Mouse (Mus musculus) CH12.LX (cell line): ENCODE measurements around the gene Ccdc162. TPM values are rescaled to one million over a fixed set of nuclear protein-coding genes. Genes with fewer than 3 reads are reported as not detected.

Experiments
- DNase-seq: peaks from one replicate; pipeline ENCODE4 v3.0.0-alpha.2; 2013; ENCODE audit errors: extremely low read depth
- H3K27ac ChIP-seq: 2 replicates; pipeline ENCODE4 v1.5.1; 2012; ENCODE audit warnings: low read depth, mild to moderate bottlenecking, control low read depth, moderate library complexity; ENCODE audit not compliant: insufficient read depth
- H3K27me3 ChIP-seq: replicated peaks from 2 replicates; pipeline ENCODE3; 2012; ENCODE audit warnings: inconsistent platforms
- H3K36me3 ChIP-seq, 2 experiments: replicated peaks in 1 of 2; 2 replicates each; pipeline versions ENCODE3 to v1.6.1; 2012; ENCODE audit warnings: inconsistent platforms in 1 of 2, low read length in 1 of 2, mild to moderate bottlenecking in 1 of 2, mixed read lengths in 1 of 2, moderate library complexity in 1 of 2; ENCODE audit not compliant: control insufficient read depth in 1 of 2, insufficient read depth in 1 of 2
- H3K4me1 ChIP-seq, 2 experiments: 2 replicates each; pipeline ENCODE4 v1.6.1; 2012; ENCODE audit warnings: inconsistent platforms in 1 of 2, moderate library complexity in 1 of 2; ENCODE audit not compliant: insufficient read depth in 2 of 2, control insufficient read depth in 1 of 2
- H3K4me2 ChIP-seq: 2 replicates; pipeline ENCODE4 v1.6.1; 2012; ENCODE audit warnings: low read depth, mild to moderate bottlenecking, control low read depth; ENCODE audit not compliant: poor library complexity, insufficient read depth, severe bottlenecking
- H3K4me3 ChIP-seq, 3 experiments: fragments of 150-350 bp in 1 of 3; sonication (generic) in 1 of 3; replicated peaks in 1 of 3; 2 replicates each; pipeline versions ENCODE3 to v1.5.1; 2011 to 2012; ENCODE audit warnings: low read depth in 2 of 3, low read length in 2 of 3, mild to moderate bottlenecking in 2 of 3, moderate library complexity in 2 of 3, control low read depth in 1 of 3, improper control_type of control experiment in 1 of 3, inconsistent platforms in 1 of 3, mixed read lengths in 1 of 3; ENCODE audit not compliant: poor library complexity in 1 of 3
- H3K79me2 ChIP-seq: replicated peaks from 2 replicates; pipeline ENCODE4 v1.6.1; 2012; ENCODE audit warnings: mild to moderate bottlenecking, moderate library complexity; ENCODE audit not compliant: control insufficient read depth, poor library complexity, insufficient read depth, severe bottlenecking; ENCODE audit errors: extremely low read depth
- H3K9ac ChIP-seq: 2 replicates; pipeline ENCODE4 v1.6.1; 2012; ENCODE audit warnings: low read depth, mild to moderate bottlenecking, control low read depth, moderate library complexity; ENCODE audit not compliant: insufficient read depth
- H3K9me3 ChIP-seq: replicated peaks from 2 replicates; pipeline ENCODE3; 2012; ENCODE audit warnings: low read length, inconsistent platforms, mixed read lengths
- BHLHE40 ChIP-seq: IDR thresholded peaks from 2 replicates; pipeline ENCODE4 v1.6.1; 2011; ENCODE audit warnings: mild to moderate bottlenecking, low read depth, low read length, improper control_type of control experiment
- CHD2 ChIP-seq: IDR thresholded peaks from 2 replicates; pipeline ENCODE4 v1.6.1; 2011; ENCODE audit warnings: low read length, improper control_type of control experiment
- CTCF ChIP-seq, 2 experiments: IDR thresholded peaks in 1 of 2; conservative IDR thresholded peaks in 1 of 2; 2 replicates each; pipeline ENCODE4 v1.5.1; 2011 to 2012; ENCODE audit warnings: low read depth in 2 of 2, low read length in 2 of 2, improper control_type of control experiment in 1 of 2, inconsistent platforms in 1 of 2, mild to moderate bottlenecking in 1 of 2, moderate library complexity in 1 of 2
- E2F4 ChIP-seq: IDR thresholded peaks from 2 replicates; pipeline ENCODE4 v1.6.1; 2011; ENCODE audit warnings: low read depth, low read length, improper control_type of control experiment; ENCODE audit not compliant: insufficient replicate concordance
- ELF1 ChIP-seq: IDR thresholded peaks from 2 replicates; pipeline ENCODE4 v1.6.1; 2014; ENCODE audit warnings: low read depth, mild to moderate bottlenecking, inconsistent platforms, low read length, improper control_type of control experiment
- IRF4 ChIP-seq: IDR thresholded peaks from 2 replicates; pipeline ENCODE4 v1.6.1; 2014; ENCODE audit warnings: low read depth, mild to moderate bottlenecking, inconsistent platforms, low read length, improper control_type of control experiment
- JUND ChIP-seq: conservative IDR thresholded peaks from 2 replicates; pipeline ENCODE4 v1.6.1; 2011; ENCODE audit warnings: low read depth, low read length, improper control_type of control experiment
- KAT2A ChIP-seq: IDR thresholded peaks from 2 replicates; pipeline ENCODE4 v1.6.1; 2012; ENCODE audit warnings: low read length, improper control_type of control experiment, inconsistent platforms; ENCODE audit not compliant: insufficient replicate concordance
- MAZ ChIP-seq: IDR thresholded peaks from 2 replicates; pipeline ENCODE4 v1.6.1; 2012; ENCODE audit warnings: low read depth, mild to moderate bottlenecking, inconsistent platforms, low read length, improper control_type of control experiment, moderate library complexity
- MEF2A ChIP-seq: IDR thresholded peaks from 2 replicates; pipeline ENCODE4 v1.6.1; 2014; ENCODE audit warnings: low read depth, mild to moderate bottlenecking, inconsistent platforms, low read length, improper control_type of control experiment, borderline replicate concordance
- MXI1 ChIP-seq: IDR thresholded peaks from 2 replicates; pipeline ENCODE4 v1.6.1; 2011; ENCODE audit warnings: mild to moderate bottlenecking, low read depth, low read length, improper control_type of control experiment
- MYC ChIP-seq: IDR thresholded peaks from 2 replicates; pipeline ENCODE4 v1.6.1; 2011; ENCODE audit warnings: low read depth, mild to moderate bottlenecking, improper control_type of control experiment, low read length
- NRF1 ChIP-seq: IDR thresholded peaks from 2 replicates; pipeline ENCODE4 v1.6.1; 2014; ENCODE audit warnings: low read depth, mild to moderate bottlenecking, inconsistent platforms, low read length, improper control_type of control experiment, moderate library complexity
- SMC3 ChIP-seq: IDR thresholded peaks from 2 replicates; pipeline ENCODE4 v1.6.1; 2011; ENCODE audit warnings: low read depth, low read length, improper control_type of control experiment
- TCF12 ChIP-seq: IDR thresholded peaks from 2 replicates; pipeline ENCODE4 v1.6.1; 2014; ENCODE audit warnings: low read depth, mild to moderate bottlenecking, inconsistent platforms, low read length, improper control_type of control experiment
- UBTF ChIP-seq: IDR thresholded peaks from 2 replicates; pipeline ENCODE4 v1.6.1; 2012; ENCODE audit warnings: low read depth, mild to moderate bottlenecking, inconsistent platforms, low read length, improper control_type of control experiment, moderate library complexity
- USF2 ChIP-seq: conservative IDR thresholded peaks from 2 replicates; pipeline ENCODE4 v1.6.1; 2011; ENCODE audit warnings: low read depth, low read length, improper control_type of control experiment
- ZKSCAN1 ChIP-seq: IDR thresholded peaks from 2 replicates; pipeline ENCODE4 v1.6.1; 2012; ENCODE audit warnings: low read depth, inconsistent platforms, low read length, improper control_type of control experiment, borderline replicate concordance
- ZNF384 ChIP-seq: IDR thresholded peaks from 2 replicates; pipeline ENCODE4 v1.6.1; 2012; ENCODE audit warnings: low read depth, low read length, improper control_type of control experiment, inconsistent platforms
- dilution Hi-C: fragments of 300-500 bp; cut with MboI; formaldehyde crosslinking; loops from 2 replicates; pipeline ENCODE4 v1.14.3; 2020; ENCODE audit warnings: low sequenced_read_pairs; ENCODE audit not compliant: extremely low pct_unique_long_range_greater_than_20kb, extremely low pct_ligation_motif_present
- in situ Hi-C: fragments of 300-500 bp; cut with MboI; formaldehyde crosslinking; loops from 3 replicates; pipeline ENCODE4 v1.14.3; 2019; ENCODE audit warnings: low sequenced_read_pairs, low pct_ligation_motif_present, low pct_unique_long_range_greater_than_20kb, mixed read lengths
- polyA plus RNA-seq: library from polyadenylated mRNA; unstranded; fragments of >175 nt; gene quantifications from 2 replicates; pipeline ENCODE4 v1.2.1, GENCODE M21; 2012; ENCODE audit warnings: low read depth; ENCODE audit not compliant: insufficient read length
- total RNA-seq, 2 experiments: library from RNA; depleted of rRNA; stranded (reverse); fragments of 300-350 nt in 1 of 2; fragments of >200 nt in 1 of 2; gene quantifications; 2 replicates each; pipeline ENCODE4 v1.2.3; 2012 to 2014

Ccdc162 gene
- total and polyA plus RNA-seq, 3 experiments, result 0.64 to 1.3 (median 1.3) TPM

DNA sequence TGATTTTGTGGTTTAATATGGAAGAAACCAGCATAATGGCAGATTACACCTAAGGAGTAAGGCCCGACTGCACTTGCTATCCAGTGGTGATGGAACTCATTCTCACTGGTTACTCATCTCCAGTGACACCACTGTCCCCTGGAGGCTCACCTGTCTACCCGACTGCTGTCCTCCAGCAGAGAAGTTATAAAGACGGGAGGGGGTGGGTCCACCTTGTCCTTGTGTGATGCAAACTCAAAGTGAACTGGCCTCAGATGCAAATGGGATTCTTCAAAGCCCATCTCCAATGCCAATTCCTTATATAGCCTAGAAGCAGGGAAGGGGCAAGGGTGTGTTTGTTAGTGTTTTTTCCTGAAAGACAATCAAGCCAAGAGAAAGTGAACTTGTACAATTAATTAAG lies 89.4 kb downstream of the Ccdc162 start:
- in situ Hi-C loops (no loop called here), dilution Hi-C loops (no loop called here)
- peaks cover 8% of the 10 kb centered on the region for H3K9me3 ChIP-seq
- no peaks in the 10 kb centered on the region for H3K36me3 ChIP-seq
- H3K27ac ChIP-seq, result no peak overlapping the region
- no peak for TF ChIP-seq BHLHE40
- TF ChIP-seq ZNF384, result no peak
- TF ChIP-seq IRF4, result no peak
- no peak for TF ChIP-seq E2F4
- no peak for TF ChIP-seq MXI1
- no peak for TF ChIP-seq TCF12
- no peak for TF ChIP-seq CHD2
- TF ChIP-seq SMC3, result no peak
- no peak for TF ChIP-seq KAT2A
- no peak for TF ChIP-seq USF2
- no peak for TF ChIP-seq JUND
- H3K27me3 ChIP-seq, result no peaks in the 10 kb centered on the region
- H3K9ac ChIP-seq, result no peak overlapping the region
- no peak overlapping the region for H3K4me2 ChIP-seq
- H3K4me3 ChIP-seq, result no peak overlapping the region
- no peaks in the 10 kb centered on the region; a peak in 1 of 4 replicates for H3K4me1 ChIP-seq
- no peak for DNase-seq
- H3K79me2 ChIP-seq, result no peaks in the 10 kb centered on the region

DNA sequence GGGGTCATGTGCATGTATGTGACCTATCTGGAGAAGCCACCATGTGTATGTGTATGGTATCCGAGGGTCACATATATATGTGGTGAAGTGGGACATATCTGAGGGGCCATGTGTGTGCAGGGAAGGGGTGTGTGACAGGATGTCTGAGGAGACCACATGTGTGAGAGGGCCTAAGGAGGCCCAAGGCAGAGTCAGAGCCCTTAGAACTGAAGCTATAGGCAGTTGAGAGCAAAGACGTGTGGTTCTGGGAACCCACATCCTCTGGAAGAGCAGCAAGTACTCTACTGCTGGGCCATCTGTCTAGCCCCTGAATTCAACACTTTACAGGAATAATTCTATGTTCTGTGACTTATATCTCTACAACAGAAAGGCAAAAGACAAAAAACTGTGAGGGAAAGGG lies 96.4 kb downstream of the Ccdc162 start:
- H3K9me3 ChIP-seq, result peaks cover 6% of the 10 kb centered on the region
- in situ Hi-C loops (no loop called here), dilution Hi-C loops (no loop called here)
- no peaks in the 10 kb centered on the region for H3K79me2 ChIP-seq
- H3K4me3 ChIP-seq, result no peak overlapping the region
- no peaks in the 10 kb centered on the region for H3K27me3 ChIP-seq
- no peaks in the 10 kb centered on the region for H3K36me3 ChIP-seq
- H3K9ac ChIP-seq, result no peak overlapping the region
- no peak overlapping the region for H3K4me2 ChIP-seq
- peaks cover 3 to 18% of the 10 kb centered on the region in 2 experiments; a peak in 3 of 4 replicates for H3K4me1 ChIP-seq
- no peak for TF ChIP-seq MAZ
- TF ChIP-seq CTCF (conservative IDR thresholded peaks at IDR 0.05 in 1 of 2, IDR thresholded peaks at IDR 0.05 in 1 of 2; ENCODE audit: low read depth in 2 of 2, low read length in 2 of 2), result no peak
- TF ChIP-seq JUND, result no peak
- no peak for TF ChIP-seq MYC
- TF ChIP-seq ELF1, result no peak
- no peak for TF ChIP-seq ZKSCAN1
- no peak for TF ChIP-seq KAT2A
- TF ChIP-seq UBTF, result no peak
- TF ChIP-seq MEF2A, result no peak
- TF ChIP-seq E2F4, result no peak
- no peak for TF ChIP-seq NRF1
- H3K27ac ChIP-seq, result no peak overlapping the region
- no peak for DNase-seq
